Mouse (Mus musculus): ENCODE measurements around the gene Kras. TPM values are rescaled to one million over a fixed set of nuclear protein-coding genes. Genes with fewer than 3 reads are reported as not detected.

Gene Kras
- total and polyA plus RNA-seq, 3 experiments = 5.9 to 32.8 (median 18.8) TPM

DNA sequence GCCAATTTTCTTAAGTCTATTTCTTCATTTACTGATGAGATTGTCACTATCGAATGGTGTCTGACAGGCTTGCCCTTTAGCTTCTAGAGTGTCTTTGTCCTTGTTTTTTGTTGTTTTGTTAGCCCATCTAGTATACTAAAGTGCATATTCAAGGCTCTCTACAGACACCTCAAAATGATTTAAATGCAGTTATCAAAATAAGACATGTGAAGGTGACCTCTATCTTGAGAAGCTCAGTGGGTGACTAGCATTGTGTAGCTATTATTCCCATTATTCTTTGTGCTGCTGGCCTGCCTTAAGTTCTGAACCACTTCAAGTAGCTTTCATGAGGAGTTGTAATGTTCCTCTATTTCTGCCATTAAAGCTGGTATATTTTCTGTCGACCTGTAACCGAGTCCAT, 34.2 kb downstream of the Kras start:
- Histone ChIP-seq H3K9ac (ENCODE audit: insufficient read depth, low read depth) (no peak overlapping the region), H3K27ac (ENCODE audit: insufficient read depth, low read depth) (no peak overlapping the region), H3K79me2 (replicated peaks; ENCODE audit: control insufficient read depth, extremely low read depth, insufficient read depth, poor library complexity, severe bottlenecking) (0 out of 2 replicates have a peak, but pooled peaks cover 2% of the 10 kb centered on the region), H3K36me3 (replicated peaks in 1 of 2; ENCODE audit: control insufficient read depth in 1 of 2, insufficient read depth in 1 of 2, low read length in 1 of 2) (peaks cover 13 to 58% of the 10 kb centered on the region in 2 experiments), H3K4me1 (ENCODE audit: control insufficient read depth in 1 of 2, insufficient read depth in 2 of 2) (peaks cover 3 to 9% of the 10 kb centered on the region in 2 experiments; a peak in 2 of 4 replicates), H3K4me3 (replicated peaks in 1 of 3; ENCODE audit: low read depth in 2 of 3, low read length in 2 of 3, poor library complexity in 1 of 3) (no peak overlapping the region), H3K4me2 (ENCODE audit: insufficient read depth, low read depth, poor library complexity, severe bottlenecking) (no peak overlapping the region), H3K9me3 (replicated peaks; ENCODE audit: low read length) (no peaks in the 10 kb centered on the region), H3K27me3 (replicated peaks) (no peaks in the 10 kb centered on the region)
- no peak for TF ChIP-seq SMC3 (IDR thresholded peaks at IDR 0.05; ENCODE audit: low read depth, low read length)
- TF ChIP-seq ZMIZ1 (IDR thresholded peaks at IDR 0.05; ENCODE audit: low read depth, low read length) = no peak
- no peak for TF ChIP-seq BHLHE40 (IDR thresholded peaks at IDR 0.05; ENCODE audit: low read depth, low read length)
- TF ChIP-seq RAD21 (IDR thresholded peaks at IDR 0.05; ENCODE audit: low read depth, low read length) = no peak
- TF ChIP-seq MYC (IDR thresholded peaks at IDR 0.05; ENCODE audit: low read depth, low read length) = no peak
- no peak for TF ChIP-seq MAFK (IDR thresholded peaks at IDR 0.05; ENCODE audit: insufficient replicate concordance, low read length)
- no peak for TF ChIP-seq ZKSCAN1 (IDR thresholded peaks at IDR 0.05; ENCODE audit: borderline replicate concordance, low read depth, low read length)
- no peak for TF ChIP-seq POLR2A (IDR thresholded peaks at IDR 0.05; ENCODE audit: low read depth, low read length)
- TF ChIP-seq NELFE (IDR thresholded peaks at IDR 0.05; ENCODE audit: low read depth, low read length) = no peak
- no peak for TF ChIP-seq CHD2 (IDR thresholded peaks at IDR 0.05; ENCODE audit: low read length)
- TF ChIP-seq CHD1 (IDR thresholded peaks at IDR 0.05; ENCODE audit: low read depth, low read length) = no peak
- TF ChIP-seq JUN (IDR thresholded peaks at IDR 0.05; ENCODE audit: insufficient read depth, low read depth, low read length) = no peak
- no peak for TF ChIP-seq UBTF (IDR thresholded peaks at IDR 0.05; ENCODE audit: low read depth, low read length)
- no peak for TF ChIP-seq HCFC1 (IDR thresholded peaks at IDR 0.05; ENCODE audit: low read depth, low read length)
- no peak for TF ChIP-seq TBP (conservative IDR thresholded peaks at IDR 0.05; ENCODE audit: low read depth, low read length)
- TF ChIP-seq MXI1 (IDR thresholded peaks at IDR 0.05; ENCODE audit: low read depth, low read length) = no peak
- no peak for DNase-seq (ENCODE audit: extremely low read depth)
- in situ Hi-C loops (cut with MboI; ENCODE audit: low pct_ligation_motif_present, low pct_unique_long_range_greater_than_20kb, low sequenced_read_pairs) = no loop called here
- dilution Hi-C loops (cut with MboI; ENCODE audit: extremely low pct_ligation_motif_present, extremely low pct_unique_long_range_greater_than_20kb, low sequenced_read_pairs) = no loop called here

DNA sequence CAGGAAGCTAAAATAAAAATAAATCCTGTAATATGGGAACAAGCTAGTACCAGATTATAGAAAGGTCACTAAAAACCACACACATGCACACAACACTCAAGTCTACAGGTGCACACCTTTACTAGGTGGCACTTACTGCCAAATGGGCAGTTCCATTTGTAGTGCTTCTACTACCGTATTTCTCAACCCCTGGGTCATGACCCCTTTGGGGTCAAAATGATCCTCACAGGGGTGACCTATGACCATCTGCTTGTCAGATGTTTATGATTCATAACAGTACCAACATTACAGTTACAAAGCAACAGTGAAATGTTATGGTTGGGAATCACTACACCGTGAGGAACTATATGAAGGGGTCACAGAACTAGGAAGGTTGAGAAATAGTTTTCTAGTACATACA, 36.1 kb downstream of the Kras start:
- peaks cover 1% of the 10 kb centered on the region for H3K27me3 ChIP-seq (replicated peaks)
- TF ChIP-seq ZKSCAN1 (IDR thresholded peaks at IDR 0.05; ENCODE audit: borderline replicate concordance, low read depth, low read length) (no peak), KAT2A (IDR thresholded peaks at IDR 0.05; ENCODE audit: insufficient replicate concordance, low read length) (no peak)
- dilution Hi-C loops (cut with MboI; ENCODE audit: extremely low pct_ligation_motif_present, extremely low pct_unique_long_range_greater_than_20kb, low sequenced_read_pairs) = no loop called here

More for the DNA sequence above, 36.1 kb downstream of the Kras start:
- H3K27ac ChIP-seq (ENCODE audit: insufficient read depth, low read depth) = no peak overlapping the region
- H3K4me1 ChIP-seq (ENCODE audit: control insufficient read depth in 1 of 2, insufficient read depth in 2 of 2) = peaks cover 3 to 17% of the 10 kb centered on the region in 2 experiments; a peak in 2 of 4 replicates
- in situ Hi-C loops (cut with MboI; ENCODE audit: low pct_ligation_motif_present, low pct_unique_long_range_greater_than_20kb, low sequenced_read_pairs) = no loop called here
- H3K36me3 ChIP-seq (replicated peaks in 1 of 2; ENCODE audit: control insufficient read depth in 1 of 2, insufficient read depth in 1 of 2, low read length in 1 of 2) = peaks cover 7 to 44% of the 10 kb centered on the region in 2 experiments
- H3K4me2 ChIP-seq (ENCODE audit: insufficient read depth, low read depth, poor library complexity, severe bottlenecking) = no peak overlapping the region
- no peak overlapping the region for H3K4me3 ChIP-seq (replicated peaks in 1 of 3; ENCODE audit: low read depth in 2 of 3, low read length in 2 of 3, poor library complexity in 1 of 3)
- 0 out of 2 replicates have a peak, but pooled peaks cover 2% of the 10 kb centered on the region for H3K79me2 ChIP-seq (replicated peaks; ENCODE audit: control insufficient read depth, extremely low read depth, insufficient read depth, poor library complexity, severe bottlenecking)
- no peaks in the 10 kb centered on the region for H3K9me3 ChIP-seq (replicated peaks; ENCODE audit: low read length)
- no peak for DNase-seq (ENCODE audit: extremely low read depth)
- no peak overlapping the region for H3K9ac ChIP-seq (ENCODE audit: insufficient read depth, low read depth)

All from CH12.LX (cell line).